Mouse (Mus musculus) lung, adult 2 months (tissue): Measurements from ENCODE around the gene Ankrd6. TPM values are rescaled to one million over a fixed set of nuclear protein-coding genes. Genes with fewer than 3 reads are reported as not detected.
A peak's percentile ranks its signal among the peaks of the same experiment; 100 is the strongest.

Experiments
- DNase-seq: peaks from one replicate; pipeline ENCODE4 v3.0.0; 2022
- H3K4me1 ChIP-seq: fragments of 200-500 bp; 2 replicates; pipeline ENCODE4 v1.6.1; 2011; ENCODE audit warnings: low read length; ENCODE audit not compliant: control insufficient read depth, insufficient read depth
- H3K4me3 ChIP-seq: fragments of 200-500 bp; replicated peaks from 2 replicates; pipeline ENCODE3; 2011; ENCODE audit warnings: low read depth, mild to moderate bottlenecking, control low read depth, low read length; ENCODE audit errors: extremely low read depth
- CTCF ChIP-seq: fragments of 200-500 bp; IDR thresholded peaks from 2 replicates; pipeline ENCODE4 v1.5.1; 2011; ENCODE audit warnings: mild to moderate bottlenecking, low read length, control low read depth; ENCODE audit not compliant: insufficient read depth
- POLR2A ChIP-seq: fragments of 200-500 bp; IDR thresholded peaks from 2 replicates; pipeline ENCODE4 v1.6.1; 2011; ENCODE audit warnings: low read depth, mild to moderate bottlenecking, control low read depth, low read length, borderline replicate concordance; ENCODE audit errors: extremely low read depth
- WGBS: fragments of 180-500 bp; shearing (Covaris S2); methylation state at CpG from one replicate; pipeline ENCODE4 v1.1.7; 2018; 5-methylcytosine and 5-hydroxymethylcytosine counted together
- polyA plus RNA-seq: library from polyadenylated mRNA; depleted of rRNA; stranded (reverse); fragments of >200 nt; gene quantifications from 2 replicates; pipeline ENCODE4 v1.2.3, GENCODE M21; 2012

Gene Ankrd6
- polyA plus RNA-seq, 1 experiment, result 0.72 TPM

- TF ChIP-seq CTCF (no peak), POLR2A (no peak)
- 57% methylated on average over 3 of the region's 3 CpGs for WGBS
- Histone ChIP-seq H3K4me1 (no peaks in the 10 kb centered on the region), H3K4me3 (no peak overlapping the region)
- no peak for DNase-seq
Measured at GRCm38 (mm10) chr4:32909241-32909979, 41.2 kb downstream of the Ankrd6 start.

GRCm38 (mm10) chr4:32907631-32908030 lies 43.0 kb downstream of the Ankrd6 start:
- TF ChIP-seq POLR2A, result no peak
- no peak for TF ChIP-seq CTCF
- WGBS, result 67% methylated on average over 3 of the region's 3 CpGs
- DNase-seq, result no peak

GRCm38 (mm10) chr4:32906627-32907026 lies 44.0 kb downstream of the Ankrd6 start:
- DNase-seq, result peak; percentile 8

More at GRCm38 (mm10) chr4:32907631-32908030, 43.0 kb downstream of the Ankrd6 start:
- Histone ChIP-seq H3K4me1 (no peaks in the 10 kb centered on the region), H3K4me3 (no peak overlapping the region)

GRCm38 (mm10) chr4:32905913-32906312 lies 44.7 kb downstream of the Ankrd6 start:
- WGBS, result 94% methylated on average over 2 of the region's 2 CpGs
- TF ChIP-seq CTCF (no peak), POLR2A (no peak)
- H3K4me3 ChIP-seq, result no peak overlapping the region
- no peak for DNase-seq
- H3K4me1 ChIP-seq, result no peaks in the 10 kb centered on the region

More at GRCm38 (mm10) chr4:32906627-32907026, 44.0 kb downstream of the Ankrd6 start:
- 28% methylated on average over 6 of the region's 6 CpGs for WGBS
- Histone ChIP-seq H3K4me3 (no peak overlapping the region), H3K4me1 (no peaks in the 10 kb centered on the region)
- no peak for TF ChIP-seq POLR2A
- TF ChIP-seq CTCF, result no peak

- TF ChIP-seq POLR2A (no peak), CTCF (no peak)
- Histone ChIP-seq H3K4me1 (no peaks in the 10 kb centered on the region), H3K4me3 (no peak overlapping the region)
- DNase-seq, result no peak
- WGBS, result 84% methylated on average over 2 of the region's 2 CpGs
Measured at GRCm38 (mm10) chr4:32905381-32905780, 45.3 kb downstream of the Ankrd6 start.

GRCm38 (mm10) chr4:32903826-32904225 lies 46.8 kb downstream of the Ankrd6 start:
- WGBS, result 83% methylated on average over 7 of the region's 7 CpGs
- Histone ChIP-seq H3K4me3 (no peak overlapping the region), H3K4me1 (no peaks in the 10 kb centered on the region)
- no peak for DNase-seq
- TF ChIP-seq CTCF, result no peak
- TF ChIP-seq POLR2A, result no peak

GRCm38 (mm10) chr4:32899051-32899450 lies 51.6 kb downstream of the Ankrd6 start:
- DNase-seq, result no peak
- 69% methylated on average over 4 of the region's 4 CpGs for WGBS
- Histone ChIP-seq H3K4me1 (no peaks in the 10 kb centered on the region), H3K4me3 (no peak overlapping the region)
- TF ChIP-seq CTCF, result no peak
- TF ChIP-seq POLR2A, result no peak

- 92% methylated on average over 10 of the region's 10 CpGs for WGBS
- no peak for DNase-seq
- Histone ChIP-seq H3K4me3 (no peak overlapping the region), H3K4me1 (no peaks in the 10 kb centered on the region)
- TF ChIP-seq CTCF (no peak), POLR2A (no peak)
Measured at GRCm38 (mm10) chr4:32891341-32891740, 59.3 kb downstream of the Ankrd6 start.

- TF ChIP-seq CTCF, result no peak
- no peak for TF ChIP-seq POLR2A
- Histone ChIP-seq H3K4me3 (no peak overlapping the region), H3K4me1 (no peaks in the 10 kb centered on the region)
- no peak for DNase-seq
- 66% methylated on average over 5 of the region's 5 CpGs for WGBS
Measured at GRCm38 (mm10) chr4:32890735-32891098, 59.9 kb downstream of the Ankrd6 start.

GRCm38 (mm10) chr4:32889996-32890734 lies 60.5 kb downstream of the Ankrd6 start:
- H3K4me1 ChIP-seq, result no peaks in the 10 kb centered on the region
- DNase-seq, result no peak
- no peak for TF ChIP-seq POLR2A
- no peak for TF ChIP-seq CTCF
- no peak overlapping the region for H3K4me3 ChIP-seq
- WGBS, result 46% methylated on average over 10 of the region's 10 CpGs
